Mouse (Mus musculus) erythroid progenitor cell, adult 5-6 weeks (primary cell): ENCODE results near the gene Clmn. TPM values are rescaled to one million over a fixed set of nuclear protein-coding genes. Genes with fewer than 3 reads are reported as not detected.
"Not testable (repeated sequence)": the region's sequence is repeated elsewhere in the genome, so short reads cannot be mapped to it uniquely, and the experiment has no call there.

Experiments
- ATAC-seq: replicated peaks from 2 replicates; pipeline ENCODE4 v1.8.0; 2016; ENCODE audit warnings: moderate number of reproducible peaks, mild to moderate bottlenecking, moderate TSS enrichment, inconsistent platforms; ENCODE audit not compliant: poor library complexity, low FRiP score, severe bottlenecking
- total RNA-seq, 2 experiments: library from RNA; stranded (forward) in 1 of 2; stranded (reverse) in 1 of 2; fragments of 150-400 nt in 1 of 2; fragments of 186-747, 209-891 nt in 1 of 2; gene quantifications; 2 replicates each; pipeline versions ENCODE4 v1.2.3 to v1.2.4; 2015 to 2017; ENCODE audit warnings: low replicate concordance in 2 of 2

Gene Clmn
- total RNA-seq, 2 experiments from 2014 or later, result not detected

DNA sequence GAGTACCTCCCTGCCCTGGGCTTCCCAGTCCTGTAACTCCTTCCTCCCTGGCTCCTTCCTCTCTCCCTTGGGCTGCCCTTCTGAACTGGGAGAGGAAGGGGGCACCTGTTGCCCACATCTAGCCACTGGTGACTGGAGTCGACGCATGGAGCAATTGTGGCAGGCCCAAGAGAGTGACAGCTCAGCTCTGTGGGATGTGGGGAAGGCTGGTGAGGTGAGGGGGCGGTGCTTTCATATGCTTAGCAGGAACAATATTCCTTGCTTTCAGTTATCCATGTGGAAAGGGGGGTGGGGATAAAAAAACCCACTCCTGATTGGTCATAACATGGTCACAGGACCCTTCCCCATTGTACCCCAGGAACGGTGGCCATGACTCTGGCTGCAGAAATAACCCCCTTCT, 19.9 kb downstream of the Clmn start:
- ATAC-seq, result no peak

- no peak for ATAC-seq
Measured at GRCm38 (mm10) chr12:104844279-104844678, 20.6 kb downstream of the Clmn start.

- ATAC-seq, result no peak
Measured at GRCm38 (mm10) chr12:104841256-104841655, 23.6 kb downstream of the Clmn start.

DNA sequence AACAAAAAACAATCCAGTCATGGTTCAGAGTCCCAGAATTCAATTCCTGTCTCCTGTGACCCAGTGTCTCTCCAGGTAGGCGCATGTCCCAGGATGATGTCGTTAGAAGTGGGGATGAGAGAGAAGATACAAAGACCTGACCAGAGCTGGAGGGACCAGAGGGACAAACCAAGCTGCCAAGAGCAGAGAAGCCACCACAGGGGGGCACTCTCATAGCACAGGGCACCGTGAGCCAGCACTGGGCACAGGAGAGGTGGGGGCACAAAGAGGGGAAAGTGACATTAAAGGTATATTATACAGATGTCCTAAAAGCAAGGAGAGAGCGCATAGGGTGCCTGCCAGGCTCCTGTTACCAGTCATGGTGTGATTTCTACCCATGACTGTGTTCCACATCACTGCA, 25.9 kb downstream of the Clmn start:
- ATAC-seq, result no peak

DNA sequence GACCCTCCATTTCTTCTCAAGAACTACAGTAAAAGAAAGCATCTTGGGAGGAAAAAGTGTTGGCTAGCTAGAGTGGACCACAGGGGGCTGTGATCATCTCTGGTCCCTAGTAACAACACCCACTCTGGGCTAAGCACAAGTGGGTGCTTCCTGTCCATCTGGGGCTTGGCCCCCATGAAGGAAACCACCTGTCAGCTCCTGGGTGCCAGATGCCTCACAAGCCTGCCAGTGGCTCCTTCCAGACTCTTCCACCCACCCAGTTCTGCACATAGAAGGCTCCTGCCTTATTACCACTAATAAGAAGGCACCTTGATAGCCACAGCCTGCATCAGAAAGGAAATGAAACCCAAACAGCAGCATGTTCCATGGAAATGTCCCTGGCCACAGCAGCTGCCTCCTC, 26.4 kb downstream of the Clmn start:
- no peak for ATAC-seq

DNA sequence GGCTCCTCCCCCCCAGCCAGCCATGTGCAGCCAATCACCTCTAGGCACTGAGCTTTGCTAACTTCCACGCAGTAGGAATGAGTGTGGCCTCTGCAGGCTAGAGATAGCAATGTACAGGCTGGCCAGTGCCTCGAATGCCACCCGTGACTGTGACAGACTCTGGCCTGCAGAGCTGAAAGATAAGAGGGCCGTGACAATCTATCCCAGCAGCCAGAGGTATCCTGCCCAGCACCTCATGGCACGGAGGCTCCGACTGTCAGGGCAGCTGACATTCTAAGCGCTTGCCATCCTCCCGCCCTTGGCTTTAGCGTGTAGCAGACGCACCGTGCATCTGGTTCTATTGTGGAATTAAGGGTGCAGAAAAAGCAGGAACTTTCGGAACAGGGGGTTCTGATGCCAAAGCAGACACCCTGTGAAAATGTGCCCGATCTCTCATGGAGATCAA, 26.9 kb downstream of the Clmn start:
- no peak for ATAC-seq

DNA sequence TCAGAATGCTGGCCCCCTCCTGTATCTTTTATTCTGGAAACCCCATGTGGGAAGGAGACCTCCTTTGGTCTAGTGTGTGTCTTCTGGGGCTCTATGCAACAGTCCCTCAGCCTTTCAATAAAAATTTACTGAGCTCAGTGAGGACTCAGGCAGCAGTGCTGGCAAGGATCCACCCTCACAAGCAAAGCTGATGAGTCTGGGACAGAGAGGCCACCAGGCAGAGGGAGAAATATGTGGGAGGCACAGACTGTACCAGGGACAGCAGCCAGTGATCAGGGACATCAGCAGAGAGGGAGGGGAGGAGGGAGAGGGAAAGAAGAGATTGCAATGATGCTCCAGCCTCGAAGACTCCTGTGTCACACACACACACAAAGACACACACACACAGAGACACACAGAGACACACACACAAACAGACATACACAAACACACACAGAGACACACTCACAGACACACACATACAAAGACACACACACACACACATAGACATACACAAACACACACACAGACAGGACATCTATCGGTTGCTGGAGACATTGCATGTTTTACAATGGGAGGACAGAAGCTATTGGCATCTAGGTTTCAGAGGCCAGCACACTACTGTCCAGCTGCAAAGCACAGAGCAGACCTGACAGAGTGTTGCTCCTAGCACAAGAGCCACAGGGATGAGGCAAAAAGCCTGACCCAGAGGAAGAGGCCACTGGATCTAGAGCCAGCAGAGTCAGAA, 27.6 kb downstream of the Clmn start:
- no peak for ATAC-seq

DNA sequence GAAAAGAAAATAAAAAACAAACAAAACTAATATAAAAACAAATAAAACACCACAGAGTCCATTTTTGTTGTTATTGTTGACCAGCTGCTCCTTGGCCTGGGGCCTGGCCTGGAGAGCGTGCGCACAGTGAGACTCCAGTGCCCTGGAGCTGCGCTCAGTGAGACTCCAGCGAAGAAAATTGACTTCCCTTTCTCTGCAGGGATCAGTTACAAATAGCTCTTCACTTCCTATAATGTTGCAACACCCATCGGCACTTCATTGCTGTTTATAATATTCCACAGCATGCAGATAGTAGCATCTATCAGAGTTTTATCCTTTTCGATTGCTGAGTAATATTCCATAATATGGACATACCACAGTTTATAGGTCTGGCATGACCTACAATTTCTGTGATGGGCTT, 28.6 kb downstream of the Clmn start:
- no peak for ATAC-seq

- no peak for ATAC-seq
Measured at GRCm38 (mm10) chr12:104835369-104836094, 29.3 kb downstream of the Clmn start.

- ATAC-seq, result no peak
Measured at GRCm38 (mm10) chr12:104834772-104835171, 30.1 kb downstream of the Clmn start.

DNA sequence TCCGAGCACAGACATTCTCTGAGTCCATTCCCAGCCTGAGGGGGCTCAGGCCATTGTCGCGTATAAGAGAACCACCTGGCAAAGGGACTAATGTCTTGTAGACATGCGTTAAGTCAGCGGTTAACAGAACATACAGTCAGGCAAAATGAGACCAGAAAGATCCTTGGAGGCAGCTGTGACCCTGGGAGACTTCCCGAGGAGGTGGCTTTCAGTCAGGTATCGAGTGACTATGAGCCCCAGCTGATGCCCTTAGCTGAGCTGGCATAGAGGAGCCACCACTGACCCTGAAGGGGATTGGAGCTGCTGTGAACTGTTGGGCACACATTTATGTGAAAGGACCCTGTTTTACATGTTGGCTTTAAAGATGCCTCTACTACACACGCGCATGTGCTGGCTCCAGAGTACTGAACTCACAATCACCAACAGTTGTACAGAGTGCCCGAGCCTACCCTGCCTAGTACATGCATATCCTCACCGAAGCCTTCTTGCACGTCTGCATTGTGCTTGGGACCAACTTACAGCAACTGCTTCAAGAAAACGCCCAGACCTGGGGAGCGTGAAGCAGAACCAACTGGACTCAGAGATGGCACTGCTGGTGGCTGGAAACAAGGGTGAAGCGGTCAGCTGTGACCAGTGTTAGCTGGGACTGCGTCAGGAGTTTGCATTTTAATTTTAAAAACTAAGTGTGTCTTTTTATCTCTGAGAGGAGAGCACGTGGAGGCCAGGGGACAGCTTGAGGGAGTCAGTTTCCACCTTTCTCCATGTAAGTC, 34.0 kb downstream of the Clmn start:
- no peak for ATAC-seq

DNA sequence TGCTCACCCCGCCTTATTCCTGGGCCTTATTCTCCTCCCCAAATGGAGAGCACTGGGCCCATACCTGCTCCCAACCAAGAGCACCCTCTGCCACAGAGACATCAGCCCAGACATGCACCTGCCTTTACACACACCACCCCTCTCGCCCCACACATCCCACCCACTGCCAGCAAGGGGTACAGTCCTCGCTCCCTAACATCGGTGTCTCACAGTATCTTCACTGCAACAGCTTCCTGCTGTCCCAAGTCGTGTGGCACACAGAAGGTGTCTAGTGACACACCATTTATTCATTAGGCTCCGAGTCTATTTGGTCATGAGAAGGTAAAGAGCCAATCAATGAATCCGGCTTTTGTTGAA, 34.6 kb downstream of the Clmn start:
- no peak for ATAC-seq

DNA sequence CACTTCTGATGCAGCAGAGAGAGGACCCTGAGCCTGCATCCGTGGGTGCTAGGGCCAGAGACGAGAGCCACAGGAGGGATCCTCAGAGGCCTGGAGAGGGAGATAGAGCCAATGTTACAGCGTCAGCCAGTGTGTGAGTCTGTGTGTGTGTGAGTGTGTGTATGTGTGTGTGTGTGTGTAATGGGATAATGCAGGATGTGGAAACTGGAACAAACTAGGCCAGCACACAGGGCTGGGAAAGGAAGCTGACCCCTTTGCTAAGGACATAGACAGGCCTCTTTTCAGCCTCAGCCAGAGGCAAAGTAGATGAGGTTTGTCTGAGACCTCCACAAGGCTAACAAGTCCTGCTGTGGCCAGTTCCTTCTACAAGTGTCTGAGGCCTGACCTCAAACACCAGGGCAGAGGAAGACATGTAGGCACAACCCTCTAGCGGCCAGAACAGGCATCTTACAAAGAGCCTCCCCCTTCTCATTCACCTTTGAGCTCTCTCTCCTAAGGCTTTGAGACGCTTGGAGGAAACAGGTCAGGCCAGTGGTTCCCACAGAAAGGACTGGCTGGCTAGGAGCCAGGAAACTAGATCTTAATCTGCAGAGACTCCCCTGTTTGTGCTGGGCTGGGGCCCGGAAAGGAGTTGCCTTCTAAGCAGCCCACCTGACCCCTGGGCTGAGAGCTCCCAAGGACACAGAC, 35.1 kb downstream of the Clmn start:
- ATAC-seq, result no peak

- not testable (repeated sequence) for ATAC-seq
Measured at GRCm38 (mm10) chr12:104828986-104829385, 35.9 kb downstream of the Clmn start.

DNA sequence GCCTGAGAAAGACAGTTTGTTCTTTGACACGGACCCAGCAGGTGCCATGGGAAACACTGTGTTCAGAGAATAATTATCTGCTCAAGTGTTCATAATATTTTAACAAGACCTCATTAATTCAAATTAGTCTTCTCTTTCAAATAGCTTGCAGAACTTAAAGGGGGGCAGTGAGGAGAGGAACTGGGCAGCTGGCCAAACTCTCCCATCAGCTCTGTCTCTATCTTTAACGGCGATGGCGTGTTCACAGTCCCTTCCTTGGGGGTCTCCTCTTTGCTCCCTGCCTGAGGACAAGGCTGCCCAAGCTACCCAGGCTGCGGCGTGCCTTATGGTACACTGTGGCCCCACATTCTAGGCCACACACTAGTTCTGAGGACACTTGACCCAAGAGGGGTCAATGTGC, 37.2 kb downstream of the Clmn start:
- no peak for ATAC-seq

DNA sequence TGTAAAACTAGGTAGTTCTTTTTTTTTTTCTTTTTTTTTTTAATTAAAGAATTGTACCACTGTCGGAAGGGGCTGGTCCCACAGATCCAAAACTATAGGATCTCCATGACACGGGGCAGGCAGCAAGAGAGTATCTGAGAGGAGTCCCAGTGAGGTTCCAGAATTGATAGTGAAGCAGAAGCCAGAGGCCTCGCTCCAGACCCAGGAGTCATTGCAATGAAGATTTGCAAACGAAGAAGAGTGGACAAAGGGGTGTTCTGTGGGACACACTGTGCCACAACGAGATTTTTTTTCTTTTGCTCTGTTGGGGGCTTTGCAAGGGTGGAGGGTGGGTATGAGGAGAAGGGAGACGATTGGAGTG, 40.0 kb downstream of the Clmn start:
- peak; percentile 35 for ATAC-seq

- ATAC-seq, result peak; percentile 95
Measured at GRCm38 (mm10) chr12:104824244-104824906, 40.5 kb downstream of the Clmn start.

- no peak for ATAC-seq
Measured at GRCm38 (mm10) chr12:104823722-104824121, 41.2 kb downstream of the Clmn start.

DNA sequence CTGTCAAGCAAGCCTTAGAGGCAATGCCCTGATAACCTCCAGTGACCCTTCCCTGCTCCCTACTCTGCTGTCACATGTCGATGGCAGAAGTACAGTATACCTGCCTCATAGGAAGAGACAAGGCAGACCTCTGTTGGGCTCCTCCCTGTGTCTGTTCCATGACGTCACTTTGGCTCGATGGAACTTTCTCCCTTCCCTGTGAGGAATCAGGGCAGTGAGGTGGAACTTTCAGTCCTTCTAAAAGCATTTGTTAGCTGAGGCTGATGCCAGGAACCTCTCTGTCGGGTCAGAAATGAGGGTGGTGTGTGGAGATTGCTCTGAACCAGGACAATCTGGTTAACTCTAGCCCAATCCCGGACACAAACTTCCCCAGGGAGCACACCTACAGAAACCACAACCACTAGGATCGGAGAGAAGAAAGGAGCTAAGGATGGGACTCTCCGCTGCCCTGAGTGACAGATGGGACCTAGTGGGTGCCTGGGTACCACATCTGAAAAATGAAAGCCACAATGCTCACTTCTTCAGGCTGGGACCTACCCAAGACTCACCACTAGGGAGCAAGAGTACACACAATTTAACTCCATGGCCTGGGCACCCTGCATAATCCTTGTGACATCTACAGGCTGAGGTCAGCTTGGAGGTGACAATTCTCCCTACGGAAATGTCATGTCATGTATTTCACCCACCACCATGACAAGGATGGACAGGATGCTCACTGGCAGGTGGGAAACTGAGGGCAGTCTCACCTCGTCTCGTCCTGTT, 41.9 kb downstream of the Clmn start:
- ATAC-seq, result no peak
